Mouse (Mus musculus): ENCODE results near the gene Cntnap4.

GRCm38 (mm10) chr8:112909527-112909926 is 339.7 kb downstream of the Cntnap4 start:
- TF ChIP-seq TAL1 (IDR thresholded peaks at IDR 0.05; ENCODE audit: low read length), result no peak
- TF ChIP-seq GATA1 (IDR thresholded peaks at IDR 0.05; ENCODE audit: low read length), result no peak
